Mouse (Mus musculus) myocyte (in vitro differentiated cells): ENCODE data around the gene Cnot8. TPM values are rescaled to one million over a fixed set of nuclear protein-coding genes. Genes with fewer than 3 reads are reported as not detected.
A peak's percentile ranks its signal among the peaks of the same experiment; 100 is the strongest.
"Not testable (repeated sequence)": the region's sequence is repeated elsewhere in the genome, so short reads cannot be mapped to it uniquely, and the experiment has no call there.

Experiments used
- H3K27me3 ChIP-seq: one replicate; pipeline ENCODE4 v1.6.1; 2011; ENCODE audit not compliant: control insufficient read depth, insufficient read depth, insufficient read length
- H3K36me3 ChIP-seq: one replicate; pipeline ENCODE4 v1.6.1; 2011; ENCODE audit not compliant: control insufficient read depth, insufficient read depth
- H3K4me2 ChIP-seq: one replicate; pipeline ENCODE4 v1.6.1; 2011; ENCODE audit warnings: low read depth, control low read depth
- H3K4me3 ChIP-seq: one replicate; pipeline ENCODE4 v1.5.1; 2011; ENCODE audit warnings: mild to moderate bottlenecking, control low read depth, moderate library complexity
- H3K79me2 ChIP-seq: one replicate; pipeline ENCODE4 v1.6.1; 2011; ENCODE audit not compliant: control insufficient read depth, insufficient read depth
- H3ac ChIP-seq: one replicate; pipeline ENCODE4 v1.6.1; 2011; ENCODE audit not compliant: control insufficient read depth, insufficient read length
- CEBPB ChIP-seq: IDR thresholded peaks from 2 replicates; pipeline ENCODE4 v1.6.1; 2011; ENCODE audit warnings: mild to moderate bottlenecking, moderate library complexity; ENCODE audit not compliant: poor library complexity, insufficient read depth, severe bottlenecking
- E2F4 ChIP-seq: IDR thresholded peaks from one replicate; pipeline ENCODE4 v1.6.1; 2011; ENCODE audit warnings: mild to moderate bottlenecking, control low read depth, moderate library complexity; ENCODE audit not compliant: insufficient read depth
- MAX ChIP-seq: IDR thresholded peaks from one replicate; pipeline ENCODE4 v1.6.1; 2011; ENCODE audit warnings: low read depth, mild to moderate bottlenecking, control low read depth
- MYOD1 ChIP-seq, 3 experiments: IDR thresholded peaks; one replicate each; pipeline ENCODE4 v1.6.1; 2011; ENCODE audit warnings: control low read depth in 2 of 3, low read depth in 2 of 3, mild to moderate bottlenecking in 2 of 3, moderate library complexity in 1 of 3; ENCODE audit not compliant: insufficient read length in 2 of 3, control insufficient read depth in 1 of 3
- MYOG ChIP-seq, 3 experiments: IDR thresholded peaks; one replicate each; pipeline ENCODE4 v1.6.1; 2011; ENCODE audit warnings: control low read depth in 2 of 3, low read depth in 2 of 3, mild to moderate bottlenecking in 2 of 3; ENCODE audit not compliant: insufficient read length in 2 of 3, control insufficient read depth in 1 of 3, insufficient read depth in 1 of 3
- POLR2A ChIP-seq: IDR thresholded peaks from one replicate; pipeline ENCODE4 v1.6.1; 2011; ENCODE audit warnings: low read depth, mild to moderate bottlenecking, control low read depth, moderate library complexity; ENCODE audit not compliant: insufficient read length
- POLR2AphosphoS2 ChIP-seq: IDR thresholded peaks from one replicate; pipeline ENCODE4 v1.6.1; 2011; ENCODE audit warnings: low read depth, control low read depth; ENCODE audit not compliant: insufficient read length
- REST ChIP-seq: IDR thresholded peaks from one replicate; pipeline ENCODE4 v1.6.1; 2011; ENCODE audit warnings: mild to moderate bottlenecking, control low read depth, moderate library complexity; ENCODE audit not compliant: insufficient read depth, insufficient read length
- SRF ChIP-seq: IDR thresholded peaks from one replicate; pipeline ENCODE4 v1.6.1; 2011; ENCODE audit warnings: low read depth; ENCODE audit not compliant: control insufficient read depth, insufficient read length
- TCF12 ChIP-seq: IDR thresholded peaks from one replicate; pipeline ENCODE4 v1.6.1; 2011; ENCODE audit warnings: mild to moderate bottlenecking, control low read depth; ENCODE audit not compliant: poor library complexity, insufficient read depth, severe bottlenecking
- TCF3 ChIP-seq: IDR thresholded peaks from one replicate; pipeline ENCODE4 v1.6.1; 2011; ENCODE audit warnings: low read depth, control low read depth; ENCODE audit not compliant: insufficient read length
- USF1 ChIP-seq: IDR thresholded peaks from one replicate; pipeline ENCODE4 v1.6.1; 2011; ENCODE audit warnings: low read depth, mild to moderate bottlenecking, control low read depth, moderate library complexity
- polyA plus RNA-seq: library from polyadenylated mRNA; unstranded; fragments of >200 nt; fragmentation: generic; extraction: Trizol; gene quantifications from one replicate; pipeline ENCODE4 v1.2.1, GENCODE M21; 2012; ENCODE audit warnings: missing spikeins

Cnot8 gene
- polyA plus RNA-seq: 51.2 TPM

DNA sequence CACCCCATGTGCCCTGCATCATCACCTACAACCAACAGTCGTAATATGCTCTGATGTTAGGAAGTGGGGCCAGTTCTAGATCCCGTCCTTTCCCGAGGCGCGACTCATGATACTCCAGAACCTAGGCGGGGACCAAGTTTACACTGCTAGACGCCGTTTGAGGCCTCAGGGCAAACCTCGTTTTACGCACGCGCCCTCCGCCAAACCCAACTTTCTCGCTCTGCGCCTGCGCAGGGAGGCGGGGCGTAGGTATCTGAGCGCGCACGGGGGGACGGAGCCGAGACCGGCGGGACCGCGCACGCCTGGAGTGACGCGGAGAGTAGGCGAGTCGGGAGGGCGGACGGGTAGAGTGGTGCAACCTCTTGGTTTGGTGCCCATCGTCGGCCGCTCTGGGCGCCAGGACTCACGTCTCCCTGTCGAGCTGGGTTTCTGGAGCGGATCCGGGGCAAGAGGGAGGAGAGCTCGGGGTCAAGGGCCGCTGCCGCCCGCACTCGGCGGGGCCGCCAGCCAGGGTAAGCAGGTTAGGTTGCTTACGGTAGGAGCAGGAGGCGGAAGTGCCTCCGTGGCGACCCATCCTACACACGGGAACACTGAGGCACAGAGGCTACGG lies at the start of gene Cnot8:
TSS of gene Cnot8 (plus strand) at position 457 of the 610 bp plus-strand sequence.
- TF ChIP-seq REST (no peak), USF1 (no peak), MAX (no peak), SRF (no peak), MYOD1 (IDR thresholded peaks at IDR 0.05; ENCODE audit: control insufficient read depth in 1 of 3, insufficient read length in 2 of 3, low read depth in 2 of 3) (no peak), POLR2A (peak; percentile 68), POLR2AphosphoS2 (peak; percentile 84), MYOG (IDR thresholded peaks at IDR 0.05; ENCODE audit: control insufficient read depth in 1 of 3, insufficient read depth in 1 of 3, insufficient read length in 2 of 3, low read depth in 2 of 3) (no peak), TCF12 (no peak), CEBPB (no peak), E2F4 (no peak)
- H3K27me3 ChIP-seq: no peaks in the 10 kb centered on the region

DNA sequence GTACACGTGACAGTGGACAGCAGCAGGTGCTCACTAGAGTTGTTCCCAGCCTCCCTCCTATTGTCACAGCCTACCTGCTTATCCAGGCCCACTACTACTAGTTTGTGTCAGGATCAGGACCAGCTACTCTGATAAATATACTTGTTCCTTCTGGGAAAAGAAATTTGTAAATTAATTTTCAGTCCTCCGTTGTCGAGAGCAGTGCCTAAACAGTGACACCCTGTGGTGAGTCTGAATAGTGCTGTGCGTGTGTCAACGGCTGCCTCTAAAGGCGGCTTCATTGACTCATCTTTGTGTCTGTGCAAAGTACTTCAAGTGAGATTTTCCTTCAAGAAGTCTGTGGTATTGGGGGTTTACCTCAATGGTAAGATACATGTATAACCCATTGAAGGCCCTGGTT lies 46.5 kb upstream of the Cnot8 start:
- Histone ChIP-seq H3K79me2 (no peaks in the 10 kb centered on the region), H3K4me2 (no peak overlapping the region), H3K4me3 (no peak overlapping the region), H3K36me3 (peaks cover 41% of the 10 kb centered on the region), H3K27me3 (no peaks in the 10 kb centered on the region), H3ac (no peak overlapping the region)
- TF ChIP-seq MYOG (IDR thresholded peaks at IDR 0.05; ENCODE audit: control insufficient read depth in 1 of 3, insufficient read depth in 1 of 3, insufficient read length in 2 of 3, low read depth in 2 of 3) (no peak), SRF (no peak), MAX (no peak), E2F4 (no peak), MYOD1 (IDR thresholded peaks at IDR 0.05; ENCODE audit: control insufficient read depth in 1 of 3, insufficient read length in 2 of 3, low read depth in 2 of 3) (no peak)

More for the DNA sequence above, at the start of gene Cnot8:
- H3K4me2 ChIP-seq: peak within 1 kb of the TSS; percentile 87
- no peaks in the 10 kb centered on the region for H3K36me3 ChIP-seq
- peak within 1 kb of the TSS; percentile 97 for H3K4me3 ChIP-seq
- H3K79me2 ChIP-seq: peaks cover 41% of the 10 kb centered on the region
- H3ac ChIP-seq: peak within 1 kb of the TSS; percentile 33

DNA sequence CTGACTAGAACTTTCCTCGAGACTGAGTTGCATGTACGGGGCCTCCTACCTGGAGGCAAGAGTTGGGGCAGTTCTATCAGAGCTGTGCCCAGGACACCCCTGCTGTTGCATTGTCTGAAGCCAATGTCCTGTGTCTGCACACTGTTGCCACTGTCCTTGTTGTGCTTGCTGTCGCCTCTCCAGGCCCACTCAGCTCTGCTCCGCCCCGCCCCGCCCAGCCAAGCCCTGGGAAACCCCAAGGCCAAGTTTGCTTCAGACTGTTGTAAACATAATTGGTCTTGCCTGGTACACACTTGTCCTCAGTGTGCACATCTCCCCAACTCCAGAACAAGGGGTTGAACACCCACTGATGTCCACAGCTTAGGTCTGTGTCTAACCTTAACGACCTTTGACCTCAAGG lies 44.2 kb upstream of the Cnot8 start:
- H3K27me3 ChIP-seq, H3K79me2 ChIP-seq, H3K4me2 ChIP-seq, H3ac ChIP-seq, H3K4me3 ChIP-seq: not testable (repeated sequence)
- peaks cover 30% of the 10 kb centered on the region for H3K36me3 ChIP-seq

DNA sequence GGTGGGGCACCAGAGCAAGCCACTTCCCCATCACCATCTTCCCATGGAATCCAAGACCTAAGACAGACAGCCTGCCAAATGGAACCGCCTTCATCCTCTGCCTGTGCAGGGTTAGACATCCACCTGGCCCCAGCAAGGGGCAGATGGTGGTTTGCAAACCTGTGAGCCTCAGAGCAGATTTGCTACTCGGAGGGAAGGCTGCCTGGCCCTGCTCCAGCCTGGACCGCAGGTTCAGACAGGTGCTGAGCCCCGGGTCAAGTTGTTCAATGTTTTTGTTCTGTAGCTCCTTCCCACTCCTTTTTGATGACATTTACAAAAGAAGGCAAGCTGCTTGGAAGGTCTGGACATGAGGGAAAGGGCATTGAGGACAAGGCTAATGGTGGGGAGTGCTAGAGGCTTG lies 42.7 kb upstream of the Cnot8 start:
- H3K36me3 ChIP-seq: peaks cover 30% of the 10 kb centered on the region
- H3K79me2 ChIP-seq, H3K4me2 ChIP-seq, H3K4me3 ChIP-seq, H3ac ChIP-seq, H3K27me3 ChIP-seq: not testable (repeated sequence)

DNA sequence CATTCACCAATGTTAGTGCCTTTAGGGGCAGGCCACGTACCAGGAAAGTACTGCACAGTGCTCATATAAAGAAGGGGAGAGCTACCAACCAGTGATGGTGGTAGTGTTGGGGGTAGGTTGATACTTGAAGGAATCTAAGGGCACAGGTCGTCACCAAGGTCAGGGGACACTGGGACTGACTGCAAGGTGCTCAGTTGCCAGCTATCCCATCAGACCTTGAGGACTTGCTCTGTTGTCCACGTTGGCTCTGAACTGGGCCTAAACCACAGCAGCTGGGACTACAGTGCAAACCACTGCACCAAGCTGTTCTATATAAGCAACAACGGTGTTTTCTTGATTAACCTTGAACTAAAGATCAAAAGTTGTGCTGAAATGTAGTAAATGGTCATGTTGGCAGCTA lies 41.4 kb upstream of the Cnot8 start:
- Histone ChIP-seq H3K27me3 (no peaks in the 10 kb centered on the region), H3K79me2 (no peaks in the 10 kb centered on the region), H3K4me3 (no peak overlapping the region), H3K4me2 (no peak overlapping the region), H3ac (no peak overlapping the region), H3K36me3 (peaks cover 19% of the 10 kb centered on the region)
- peak; percentile 82 for TF ChIP-seq POLR2AphosphoS2
- no peak for TF ChIP-seq E2F4
- TF ChIP-seq POLR2A: no peak
- no peak for TF ChIP-seq CEBPB

DNA sequence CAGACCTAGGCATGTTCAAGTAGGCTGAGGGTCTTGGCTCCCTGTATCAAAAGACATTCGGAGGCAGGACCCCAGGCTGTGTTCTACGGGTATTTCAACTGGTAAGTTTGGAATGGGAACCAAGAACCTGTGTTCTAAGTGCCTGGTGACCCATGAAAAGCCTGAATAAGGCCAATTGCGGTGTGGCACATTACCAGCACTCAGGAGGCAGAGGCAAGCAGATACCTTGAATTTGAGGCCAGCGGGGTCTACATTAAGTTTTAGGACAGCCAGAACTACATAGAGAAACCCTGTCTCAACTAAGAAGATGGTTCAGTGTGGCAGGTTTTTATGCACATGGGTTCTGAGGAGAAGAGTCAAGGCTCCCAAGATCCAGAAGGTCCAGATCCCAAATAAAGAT lies 38.9 kb upstream of the Cnot8 start:
- TF ChIP-seq CEBPB (no peak), MYOD1 (IDR thresholded peaks at IDR 0.05; ENCODE audit: control insufficient read depth in 1 of 3, insufficient read length in 2 of 3, low read depth in 2 of 3) (no peak), MYOG (IDR thresholded peaks at IDR 0.05; ENCODE audit: control insufficient read depth in 1 of 3, insufficient read depth in 1 of 3, insufficient read length in 2 of 3, low read depth in 2 of 3) (no peak), SRF (no peak), TCF12 (no peak), MAX (no peak), POLR2A (no peak), POLR2AphosphoS2 (no peak), TCF3 (no peak), REST (no peak), E2F4 (no peak), USF1 (no peak)
- Histone ChIP-seq H3K36me3 (peaks cover 9% of the 10 kb centered on the region), H3ac (no peak overlapping the region), H3K27me3 (no peaks in the 10 kb centered on the region), H3K4me2 (no peak overlapping the region), H3K79me2 (no peaks in the 10 kb centered on the region), H3K4me3 (no peak overlapping the region)
